Mouse (Mus musculus): Measurements from ENCODE around the gene Ccr7. TPM values are rescaled to one million over a fixed set of nuclear protein-coding genes. Genes with fewer than 3 reads are reported as not detected.

Ccr7 gene
- polyA plus RNA-seq, 1 experiment from 2014 or later = 0.45 TPM

DNA sequence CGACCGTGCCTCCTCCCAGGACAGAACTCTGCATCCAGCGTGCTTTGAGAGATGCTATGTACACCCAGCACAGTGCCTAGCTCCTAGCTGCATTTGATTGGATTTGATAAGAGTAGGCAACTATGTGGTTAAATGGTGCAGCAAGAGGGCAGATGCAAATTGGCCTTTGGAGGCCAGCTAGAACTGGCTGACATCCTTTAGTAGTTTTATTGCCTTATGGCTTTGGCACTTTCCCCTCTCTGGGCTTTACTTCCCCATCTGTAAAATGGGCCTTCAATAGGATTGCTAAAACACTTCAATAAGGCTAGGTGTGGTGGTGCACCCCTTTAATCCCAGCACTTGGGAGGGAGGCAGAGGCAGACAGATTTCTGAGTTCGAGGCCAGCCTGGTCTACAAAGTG lies 17.9 kb downstream of the Ccr7 start:
- peak overlapping the region; percentile 18; the same call in 1 of the 2 replicates for H3K27ac ChIP-seq (ENCODE audit: low read depth)
- DNase-seq (no peak), ATAC-seq (ENCODE audit: insufficient read depth) (no peak)
- TF ChIP-seq CTCF (IDR thresholded peaks at IDR 0.05; ENCODE audit: low read depth) = no peak
- H3K4me1 ChIP-seq (ENCODE audit: insufficient read depth) = peaks cover 19% of the 10 kb centered on the region
- no peak overlapping the region for H3K4me3 ChIP-seq (ENCODE audit: low read depth, low read length)
- H3K9me3 ChIP-seq (ENCODE audit: low read depth, low read length) = no peaks in the 10 kb centered on the region
- no peaks in the 10 kb centered on the region for H3K36me3 ChIP-seq (ENCODE audit: insufficient read depth)
- WGBS = 62% methylated on average over 4 of the region's 4 CpGs
- H3K4me2 ChIP-seq = no peak overlapping the region
- no peak overlapping the region for H3K9ac ChIP-seq
- no peaks in the 10 kb centered on the region for H3K27me3 ChIP-seq (ENCODE audit: insufficient read depth, low read length)

DNA sequence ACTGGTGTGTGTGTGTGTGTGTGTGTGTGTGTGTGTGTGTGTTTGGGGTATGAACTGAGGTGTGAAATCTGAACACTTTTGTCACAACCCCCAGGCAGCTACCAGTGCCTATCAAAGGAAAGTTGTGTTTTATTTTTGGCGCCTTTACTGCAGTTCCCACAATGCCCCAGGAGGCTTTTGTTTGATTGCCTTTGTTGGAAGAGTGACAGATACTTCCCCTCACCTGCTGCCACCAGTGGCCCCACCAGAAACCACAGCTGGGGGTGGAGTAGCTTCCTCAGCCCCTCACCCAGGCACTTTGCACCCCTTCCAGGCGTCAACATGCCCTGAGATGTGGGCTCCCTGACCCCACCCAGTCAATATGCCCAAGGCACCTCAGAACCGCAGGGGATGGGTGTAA lies 18.5 kb downstream of the Ccr7 start:
- H3K36me3 ChIP-seq (ENCODE audit: insufficient read depth) = no peaks in the 10 kb centered on the region
- no peak for DNase-seq
- no peaks in the 10 kb centered on the region for H3K27me3 ChIP-seq (ENCODE audit: insufficient read depth, low read length)
- 57% methylated on average over 3 of the region's 3 CpGs for WGBS
- ATAC-seq (ENCODE audit: insufficient read depth) = no peak
- peaks cover 23% of the 10 kb centered on the region for H3K4me1 ChIP-seq (ENCODE audit: insufficient read depth)
- H3K4me3 ChIP-seq (ENCODE audit: low read depth, low read length) = no peak overlapping the region
- peak overlapping the region; percentile 18; the same call in 1 of the 2 replicates for H3K27ac ChIP-seq (ENCODE audit: low read depth)
- no peak overlapping the region for H3K4me2 ChIP-seq
- H3K9ac ChIP-seq = no peak overlapping the region
- H3K9me3 ChIP-seq (ENCODE audit: low read depth, low read length) = no peaks in the 10 kb centered on the region
- TF ChIP-seq CTCF (IDR thresholded peaks at IDR 0.05; ENCODE audit: low read depth) = no peak

DNA sequence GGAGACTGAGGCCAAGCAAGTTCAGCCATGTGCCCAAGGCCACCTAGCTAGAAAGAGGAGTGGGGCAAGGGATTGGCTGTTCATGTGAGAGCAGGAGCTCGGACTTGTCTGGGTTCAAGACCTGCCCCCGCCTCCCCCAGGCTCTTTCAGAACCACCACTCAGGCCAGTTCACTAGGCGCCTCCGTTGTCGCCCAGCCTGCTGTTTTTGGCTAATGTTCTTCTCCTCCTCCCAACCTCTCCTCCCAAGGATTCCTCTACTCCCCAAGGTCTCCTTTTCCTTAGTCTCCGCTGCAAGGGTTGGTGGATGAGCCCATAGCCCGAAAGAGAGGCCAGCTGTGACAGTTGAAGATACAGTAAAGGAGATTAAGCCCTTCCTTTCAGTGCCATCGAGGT lies 19.8 kb downstream of the Ccr7 start:
- Histone ChIP-seq H3K9me3 (ENCODE audit: low read depth, low read length) (no peaks in the 10 kb centered on the region), H3K27ac (ENCODE audit: low read depth) (peak overlapping the region; percentile 79), H3K9ac (no peak overlapping the region), H3K27me3 (ENCODE audit: insufficient read depth, low read length) (no peaks in the 10 kb centered on the region), H3K4me3 (ENCODE audit: low read depth, low read length) (no peak overlapping the region), H3K4me2 (no peak overlapping the region), H3K36me3 (ENCODE audit: insufficient read depth) (no peaks in the 10 kb centered on the region), H3K4me1 (ENCODE audit: insufficient read depth) (peaks cover 23% of the 10 kb centered on the region)
- ATAC-seq (ENCODE audit: insufficient read depth) (no peak), DNase-seq (no peak)
- TF ChIP-seq CTCF (IDR thresholded peaks at IDR 0.05; ENCODE audit: low read depth) = no peak
- WGBS = 54% methylated on average over 8 of the region's 8 CpGs

DNA sequence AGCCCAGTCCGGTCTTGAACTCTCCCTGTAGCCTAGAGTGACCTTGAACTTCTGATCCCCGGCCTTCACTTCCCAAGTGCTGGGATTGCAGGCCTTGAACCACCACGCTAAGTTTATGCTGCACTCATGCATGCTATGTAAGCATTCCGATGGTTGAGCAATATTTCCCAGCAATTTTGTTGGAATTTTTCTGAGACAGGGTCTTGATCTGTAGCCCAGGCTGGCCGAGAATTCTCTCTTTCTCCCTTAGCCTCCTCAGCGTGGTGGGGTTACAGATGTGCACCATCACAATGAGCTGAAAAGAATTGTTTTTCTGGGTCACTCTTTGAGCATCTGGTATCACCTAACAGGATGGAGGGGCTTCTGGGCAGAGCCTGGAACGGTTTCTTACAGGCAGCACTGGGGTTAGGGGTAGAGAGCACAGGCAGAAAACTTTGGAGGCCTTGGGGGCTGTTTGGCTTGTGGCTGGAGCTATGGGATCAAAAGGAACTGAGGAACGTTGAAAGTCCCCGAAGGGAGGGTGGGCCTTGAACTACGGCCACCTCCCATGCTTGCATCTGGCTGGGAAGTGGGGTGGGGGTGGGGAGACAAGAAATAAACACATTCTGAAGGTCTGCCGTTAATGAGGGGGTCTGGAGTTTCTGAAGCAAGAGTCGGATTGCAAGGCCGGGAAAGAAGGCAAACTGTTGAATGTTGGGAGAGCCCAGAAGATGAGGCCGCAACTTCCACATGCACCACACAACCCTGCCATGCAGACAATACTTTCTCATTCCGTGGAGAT lies 20.4 kb downstream of the Ccr7 start:
- Histone ChIP-seq H3K4me3 (ENCODE audit: low read depth, low read length) (no peak overlapping the region), H3K9ac (no peak overlapping the region), H3K27me3 (ENCODE audit: insufficient read depth, low read length) (no peaks in the 10 kb centered on the region), H3K9me3 (ENCODE audit: low read depth, low read length) (no peaks in the 10 kb centered on the region), H3K4me2 (no peak overlapping the region), H3K36me3 (ENCODE audit: insufficient read depth) (no peaks in the 10 kb centered on the region), H3K27ac (ENCODE audit: low read depth) (peak overlapping the region; percentile 79), H3K4me1 (ENCODE audit: insufficient read depth) (peaks cover 23% of the 10 kb centered on the region)
- 27% methylated on average over 15 of the region's 15 CpGs for WGBS
- ATAC-seq (ENCODE audit: insufficient read depth) = no peak
- peak; percentile 72 for DNase-seq
- TF ChIP-seq CTCF (IDR thresholded peaks at IDR 0.05; ENCODE audit: low read depth) = no peak

DNA sequence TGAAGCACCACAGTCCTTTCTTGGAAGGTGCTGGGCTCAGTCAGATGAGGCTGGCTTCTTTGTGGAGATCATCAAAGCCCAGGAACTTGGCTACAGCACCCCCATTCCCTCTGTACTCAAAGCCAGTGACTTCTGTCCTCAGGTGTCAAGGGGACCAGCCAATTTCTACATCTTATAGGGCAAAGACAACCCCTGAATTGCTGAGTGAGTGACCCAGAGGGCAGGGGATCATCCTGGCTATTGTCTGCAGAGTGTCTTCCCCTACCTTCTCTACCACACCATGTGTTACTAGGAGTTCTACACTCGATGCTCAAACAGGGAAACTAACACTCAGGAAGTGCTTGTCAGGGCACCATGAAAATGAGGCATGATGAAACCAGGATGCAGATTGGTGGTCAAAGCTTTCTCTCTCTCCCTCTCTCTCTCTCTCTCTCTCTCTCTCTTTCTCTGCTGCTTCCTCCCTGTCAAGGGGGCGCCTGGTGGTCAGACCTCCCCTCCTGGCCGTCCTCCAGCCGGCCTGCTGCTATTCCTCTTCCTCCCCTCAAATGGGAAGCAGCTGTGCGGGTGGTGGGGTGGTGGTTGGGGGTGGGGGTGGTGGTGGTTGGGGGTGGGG lies 21.5 kb downstream of the Ccr7 start:
- Histone ChIP-seq H3K9me3 (ENCODE audit: low read depth, low read length) (no peaks in the 10 kb centered on the region), H3K27me3 (ENCODE audit: insufficient read depth, low read length) (no peaks in the 10 kb centered on the region), H3K36me3 (ENCODE audit: insufficient read depth) (no peaks in the 10 kb centered on the region), H3K4me2 (no peak overlapping the region), H3K4me1 (ENCODE audit: insufficient read depth) (peaks cover 23% of the 10 kb centered on the region), H3K27ac (ENCODE audit: low read depth) (peak overlapping the region; percentile 69), H3K4me3 (ENCODE audit: low read depth, low read length) (no peak overlapping the region), H3K9ac (no peak overlapping the region)
- peak; percentile 81 for DNase-seq
- ATAC-seq (ENCODE audit: insufficient read depth) = peak; percentile 39
- WGBS = 15% methylated on average over 5 of the region's 5 CpGs
- TF ChIP-seq CTCF (IDR thresholded peaks at IDR 0.05; ENCODE audit: low read depth) = 0 out of 2 replicates have a peak, but pooled peaks have one; percentile 10

DNA sequence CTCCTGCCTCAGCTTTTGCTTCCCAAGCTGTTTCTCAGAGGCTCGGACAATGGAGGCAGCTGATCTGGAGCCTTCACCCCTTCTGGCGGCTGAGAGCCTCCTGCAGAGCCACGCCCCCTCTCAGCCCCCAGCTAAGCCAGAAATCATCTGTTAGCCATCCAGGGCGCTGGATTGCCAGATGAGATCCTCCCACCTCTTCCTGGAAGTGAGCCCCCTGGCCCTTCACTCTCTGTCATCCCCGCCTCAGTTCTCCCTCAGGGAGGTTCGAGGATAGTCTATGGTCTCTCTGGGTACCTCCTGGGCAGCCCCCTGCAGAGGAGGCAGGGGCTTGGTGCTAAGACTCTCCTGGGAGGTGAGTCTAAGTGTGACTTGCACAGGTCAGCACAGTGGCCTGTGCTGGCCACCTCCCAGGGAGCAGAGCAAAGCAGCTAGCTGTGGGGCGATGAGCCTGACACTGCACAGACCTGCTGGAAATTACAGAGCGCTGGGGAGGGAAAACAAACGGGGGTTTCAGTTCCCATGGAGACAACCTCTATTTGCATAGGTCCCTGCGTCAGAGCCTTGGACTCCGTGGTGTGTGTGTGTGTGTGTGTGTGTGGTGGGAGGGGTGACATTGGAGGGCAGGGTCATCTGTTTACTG lies 22.7 kb downstream of the Ccr7 start:
- H3K9me3 ChIP-seq (ENCODE audit: low read depth, low read length) = no peaks in the 10 kb centered on the region
- H3K27ac ChIP-seq (ENCODE audit: low read depth) = peak overlapping the region; percentile 80
- ATAC-seq (ENCODE audit: insufficient read depth) (peak; percentile 75), DNase-seq (peak; percentile 81)
- H3K4me3 ChIP-seq (ENCODE audit: low read depth, low read length) = 0 out of 2 replicates have a peak overlapping the region, but pooled peaks have one; percentile 16
- H3K27me3 ChIP-seq (ENCODE audit: insufficient read depth, low read length) = no peaks in the 10 kb centered on the region
- no peak for TF ChIP-seq CTCF (IDR thresholded peaks at IDR 0.05; ENCODE audit: low read depth)
- H3K4me2 ChIP-seq = peak overlapping the region; percentile 55
- H3K36me3 ChIP-seq (ENCODE audit: insufficient read depth) = no peaks in the 10 kb centered on the region
- WGBS = under 1% methylated on average over 11 of the region's 11 CpGs
- H3K4me1 ChIP-seq (ENCODE audit: insufficient read depth) = peaks cover 31% of the 10 kb centered on the region
- H3K9ac ChIP-seq = peak overlapping the region; percentile 32; the same call in 1 of the 2 replicates

DNA sequence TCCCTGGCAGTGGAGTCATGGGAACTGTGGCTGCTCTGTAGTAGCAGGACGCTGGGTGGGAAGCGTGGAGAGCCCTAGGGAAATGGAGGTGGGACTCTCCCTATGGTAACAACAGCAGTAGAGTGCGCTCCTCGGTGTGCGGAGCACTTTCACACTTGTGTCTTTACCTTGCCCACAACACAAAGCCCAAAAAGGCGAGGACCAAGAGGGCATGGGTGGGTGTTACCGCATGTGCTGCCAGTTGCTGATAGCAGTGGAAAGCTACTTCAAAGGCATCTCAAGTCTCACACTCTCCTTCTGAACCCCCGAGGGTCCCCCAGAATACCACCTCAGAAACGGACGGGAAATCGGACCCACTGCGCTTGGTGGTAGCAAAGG lies 23.4 kb downstream of the Ccr7 start:
- H3K27ac ChIP-seq (ENCODE audit: low read depth) = no peak overlapping the region
- no peak for ATAC-seq (ENCODE audit: insufficient read depth)
- H3K4me2 ChIP-seq = peak overlapping the region; percentile 55
- peak overlapping the region; percentile 32; the same call in 1 of the 2 replicates for H3K9ac ChIP-seq
- WGBS = 35% methylated on average over 12 of the region's 12 CpGs
- TF ChIP-seq CTCF (IDR thresholded peaks at IDR 0.05; ENCODE audit: low read depth) = no peak
- no peaks in the 10 kb centered on the region for H3K27me3 ChIP-seq (ENCODE audit: insufficient read depth, low read length)
- H3K9me3 ChIP-seq (ENCODE audit: low read depth, low read length) = no peaks in the 10 kb centered on the region
- 0 out of 2 replicates have a peak overlapping the region, but pooled peaks have one; percentile 16 for H3K4me3 ChIP-seq (ENCODE audit: low read depth, low read length)
- peaks cover 37% of the 10 kb centered on the region for H3K4me1 ChIP-seq (ENCODE audit: insufficient read depth)
- H3K36me3 ChIP-seq (ENCODE audit: insufficient read depth) = no peaks in the 10 kb centered on the region
- DNase-seq = no peak

Measured in lung, embryonic 14.5 days (tissue).